Mouse (Mus musculus): ENCODE measurements around the gene Cdk12. TPM values are rescaled to one million over a fixed set of nuclear protein-coding genes. Genes with fewer than 3 reads are reported as not detected.

The Cdk12 gene
- polyA plus RNA-seq, 1 experiment from 2014 or later = 6.1 TPM

- Histone ChIP-seq H3K4me3 (no peak overlapping the region), H3K36me3 (no peaks in the 10 kb centered on the region), H3K4me2 (no peak overlapping the region), H3K9ac (no peak overlapping the region), H3K9me3 (replicated peaks) (no peaks in the 10 kb centered on the region), H3K27me3 (peaks cover 39% of the 10 kb centered on the region), H3K27ac (no peak overlapping the region), H3K4me1 (replicated peaks) (peaks cover 25% of the 10 kb centered on the region)
- no peak for ATAC-seq (replicated peaks; ENCODE audit: insufficient number of reproducible peaks, insufficient read depth, low FRiP score, low read depth)
- 45% methylated on average over 2 of the region's 2 CpGs for WGBS
These were observed 90.2 kb downstream of the Cdk12 start for GRCm38 (mm10) chr11:98293070-98293469.

- Histone ChIP-seq H3K27me3 (peaks cover 33% of the 10 kb centered on the region), H3K27ac (no peak overlapping the region)
- 1% methylated on average over 58 of the region's 58 CpGs for WGBS
These were observed 91.5 kb downstream of the Cdk12 start for GRCm38 (mm10) chr11:98294188-98295012.

GRCm38 (mm10) chr11:98295013-98295585 is 92.2 kb downstream of the Cdk12 start:
- ATAC-seq (replicated peaks; ENCODE audit: insufficient number of reproducible peaks, insufficient read depth, low FRiP score, low read depth) = no peak
- Histone ChIP-seq H3K9ac (peak overlapping the region; percentile 74), H3K4me2 (peak overlapping the region; percentile 99), H3K27ac (no peak overlapping the region), H3K9me3 (replicated peaks) (no peaks in the 10 kb centered on the region), H3K27me3 (peaks cover 28% of the 10 kb centered on the region), H3K4me1 (replicated peaks) (peaks cover 34% of the 10 kb centered on the region), H3K36me3 (no peaks in the 10 kb centered on the region), H3K4me3 (peak overlapping the region; percentile 78)
- WGBS = 10% methylated on average over 9 of the region's 9 CpGs

More at GRCm38 (mm10) chr11:98294188-98295012, 91.5 kb downstream of the Cdk12 start:
- Histone ChIP-seq H3K9ac (peak overlapping the region; percentile 74), H3K4me3 (peak overlapping the region; percentile 78), H3K4me2 (peak overlapping the region; percentile 99), H3K4me1 (replicated peaks) (peaks cover 34% of the 10 kb centered on the region), H3K36me3 (no peaks in the 10 kb centered on the region), H3K9me3 (replicated peaks) (no peaks in the 10 kb centered on the region)
- ATAC-seq (replicated peaks; ENCODE audit: insufficient number of reproducible peaks, insufficient read depth, low FRiP score, low read depth) = peak; percentile 61; the same call in 1 of the 2 replicates

GRCm38 (mm10) chr11:98296277-98296676 is 93.4 kb downstream of the Cdk12 start:
- ATAC-seq (replicated peaks; ENCODE audit: insufficient number of reproducible peaks, insufficient read depth, low FRiP score, low read depth) = no peak
- H3K27ac ChIP-seq = no peak overlapping the region
- 10% methylated on average over 5 of the region's 5 CpGs for WGBS
- H3K9me3 ChIP-seq (replicated peaks) = no peaks in the 10 kb centered on the region
- H3K4me1 ChIP-seq (replicated peaks) = peaks cover 34% of the 10 kb centered on the region
- no peaks in the 10 kb centered on the region for H3K36me3 ChIP-seq
- H3K9ac ChIP-seq = no peak overlapping the region
- H3K4me2 ChIP-seq = no peak overlapping the region
- H3K27me3 ChIP-seq = peaks cover 21% of the 10 kb centered on the region
- no peak overlapping the region for H3K4me3 ChIP-seq

DNA sequence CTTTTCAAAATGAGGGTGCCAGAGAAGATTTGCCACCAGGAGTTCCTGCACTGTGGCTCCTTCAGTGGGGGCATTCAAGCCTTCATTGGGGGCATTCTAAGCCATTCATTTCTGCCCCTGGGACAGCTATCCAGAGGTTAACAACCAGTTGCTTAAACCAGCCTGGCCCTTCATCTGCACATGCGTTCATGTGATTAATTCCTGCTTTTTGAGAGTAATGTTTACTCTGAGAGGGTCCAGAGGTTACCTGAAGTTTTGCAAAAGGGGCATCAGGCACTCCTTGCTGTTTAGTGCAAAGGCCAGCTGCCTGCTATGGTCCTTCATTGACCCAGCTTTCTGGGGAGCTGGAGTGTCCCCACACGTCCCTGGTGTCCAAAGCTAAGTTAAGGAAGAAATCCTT is 94.1 kb downstream of the Cdk12 start:
- ATAC-seq (replicated peaks; ENCODE audit: insufficient number of reproducible peaks, insufficient read depth, low FRiP score, low read depth) = no peak
- Histone ChIP-seq H3K27me3 (peaks cover 20% of the 10 kb centered on the region; the same call in 1 of the 2 replicates), H3K9ac (no peak overlapping the region), H3K4me2 (no peak overlapping the region), H3K4me1 (replicated peaks) (peaks cover 34% of the 10 kb centered on the region), H3K27ac (no peak overlapping the region), H3K36me3 (no peaks in the 10 kb centered on the region), H3K9me3 (replicated peaks) (no peaks in the 10 kb centered on the region), H3K4me3 (no peak overlapping the region)
- 74% methylated on average over 2 of the region's 2 CpGs for WGBS

DNA sequence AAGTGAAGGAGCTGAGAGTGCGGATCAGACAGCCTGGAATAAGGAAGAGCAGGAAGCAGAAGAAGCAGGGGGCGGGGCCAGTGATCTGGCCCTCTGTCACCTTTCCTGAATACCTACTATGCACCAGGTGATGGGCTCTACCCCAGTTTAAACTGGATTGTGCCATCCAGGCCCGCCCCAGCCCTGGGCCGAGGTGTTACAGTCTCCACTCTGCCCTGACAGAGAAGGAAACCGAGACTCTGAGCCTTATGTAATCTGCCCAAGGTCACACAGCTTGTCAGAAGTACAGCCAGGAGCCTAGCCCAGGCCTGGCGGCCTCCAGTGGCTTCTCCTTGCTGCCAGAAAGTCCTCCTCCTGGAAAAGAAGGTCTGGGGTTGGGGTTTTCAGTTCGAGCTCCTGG is 94.9 kb downstream of the Cdk12 start:
- no peaks in the 10 kb centered on the region for H3K9me3 ChIP-seq (replicated peaks)

GRCm38 (mm10) chr11:98298484-98299205 is 95.8 kb downstream of the Cdk12 start:
- WGBS = 27% methylated on average over 10 of the region's 10 CpGs
- Histone ChIP-seq H3K27ac (no peak overlapping the region), H3K4me1 (replicated peaks) (peaks cover 34% of the 10 kb centered on the region), H3K9ac (no peak overlapping the region), H3K9me3 (replicated peaks) (no peaks in the 10 kb centered on the region), H3K4me3 (no peak overlapping the region), H3K27me3 (peaks cover 19% of the 10 kb centered on the region; the same call in 1 of the 2 replicates), H3K36me3 (no peaks in the 10 kb centered on the region), H3K4me2 (no peak overlapping the region)
- peak; percentile 32; the same call in 1 of the 2 replicates for ATAC-seq (replicated peaks; ENCODE audit: insufficient number of reproducible peaks, insufficient read depth, low FRiP score, low read depth)

More for the DNA sequence above, 94.9 kb downstream of the Cdk12 start:
- H3K4me3 ChIP-seq = no peak overlapping the region
- H3K27ac ChIP-seq = no peak overlapping the region
- no peak overlapping the region for H3K9ac ChIP-seq
- no peak overlapping the region for H3K4me2 ChIP-seq
- 29% methylated on average over 7 of the region's 7 CpGs for WGBS
- H3K36me3 ChIP-seq = no peaks in the 10 kb centered on the region
- H3K4me1 ChIP-seq (replicated peaks) = peaks cover 34% of the 10 kb centered on the region
- ATAC-seq (replicated peaks; ENCODE audit: insufficient number of reproducible peaks, insufficient read depth, low FRiP score, low read depth) = no peak
- H3K27me3 ChIP-seq = peaks cover 19% of the 10 kb centered on the region; the same call in 1 of the 2 replicates

DNA sequence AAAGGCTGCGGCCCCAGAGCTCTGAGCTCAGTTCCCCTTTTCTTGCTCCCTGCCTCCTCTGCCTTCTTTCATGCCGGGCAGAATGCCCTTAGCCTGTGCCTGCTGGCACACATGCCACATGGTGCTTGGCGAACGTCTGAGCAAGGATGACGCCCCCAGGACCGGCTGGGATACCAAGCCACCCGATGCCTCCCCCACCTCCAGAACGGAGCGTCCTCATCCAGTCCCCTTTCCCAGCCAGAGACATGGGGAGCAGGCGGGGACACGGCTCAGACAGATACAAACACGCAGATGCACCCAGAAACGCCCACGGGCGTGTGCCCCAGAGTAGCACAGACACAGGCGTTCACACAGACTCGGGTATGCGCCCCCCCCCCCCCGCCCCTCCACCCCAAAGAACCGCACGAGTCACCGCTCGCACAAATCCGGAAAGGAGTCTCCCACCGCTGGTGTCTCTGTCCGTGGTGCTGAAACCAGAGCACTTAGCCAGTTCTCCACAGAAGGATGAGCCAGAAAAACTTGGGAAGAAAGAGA is 111.0 kb downstream of the Cdk12 start:
- Histone ChIP-seq H3K27ac (no peak overlapping the region), H3K36me3 (no peaks in the 10 kb centered on the region), H3K9me3 (replicated peaks) (no peaks in the 10 kb centered on the region), H3K4me2 (0 out of 2 replicates have a peak overlapping the region, but pooled peaks have one; percentile 10), H3K4me3 (0 out of 2 replicates have a peak overlapping the region, but pooled peaks have one; percentile 12), H3K27me3 (peaks cover 89% of the 10 kb centered on the region), H3K4me1 (replicated peaks) (no peaks in the 10 kb centered on the region), H3K9ac (no peak overlapping the region)
- WGBS = 3% methylated on average over 23 of the region's 26 CpGs
- ATAC-seq (replicated peaks; ENCODE audit: insufficient number of reproducible peaks, insufficient read depth, low FRiP score, low read depth) = no peak

DNA sequence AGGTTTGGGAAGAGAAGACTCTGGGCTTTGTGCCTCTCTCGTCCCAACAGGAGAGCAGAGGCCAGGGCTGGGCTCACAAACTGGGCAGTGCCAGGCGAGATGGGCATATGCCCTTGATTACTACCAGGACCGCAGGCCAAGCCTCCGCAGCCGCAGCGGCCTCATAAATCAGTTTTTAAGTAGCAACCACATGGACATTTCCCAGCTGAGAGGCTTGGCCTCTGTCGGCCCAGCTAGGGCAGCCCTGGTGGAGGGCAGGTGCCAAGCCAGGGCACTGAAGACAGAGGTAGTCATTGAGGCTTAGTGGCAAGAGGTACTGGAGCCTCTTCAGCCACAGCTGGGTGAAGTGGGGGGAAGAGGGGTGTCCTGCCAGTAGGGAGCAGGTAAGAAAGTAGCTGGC is 114.6 kb downstream of the Cdk12 start:
- H3K36me3 ChIP-seq = no peaks in the 10 kb centered on the region
- no peaks in the 10 kb centered on the region for H3K4me1 ChIP-seq (replicated peaks)
- ATAC-seq (replicated peaks; ENCODE audit: insufficient number of reproducible peaks, insufficient read depth, low FRiP score, low read depth) = no peak
- H3K4me2 ChIP-seq = no peak overlapping the region
- H3K9me3 ChIP-seq (replicated peaks) = no peaks in the 10 kb centered on the region
- no peak overlapping the region for H3K4me3 ChIP-seq
- H3K9ac ChIP-seq = no peak overlapping the region
- WGBS = 4% methylated on average over 7 of the region's 7 CpGs
- H3K27me3 ChIP-seq = peaks cover 95% of the 10 kb centered on the region
- H3K27ac ChIP-seq = no peak overlapping the region

DNA sequence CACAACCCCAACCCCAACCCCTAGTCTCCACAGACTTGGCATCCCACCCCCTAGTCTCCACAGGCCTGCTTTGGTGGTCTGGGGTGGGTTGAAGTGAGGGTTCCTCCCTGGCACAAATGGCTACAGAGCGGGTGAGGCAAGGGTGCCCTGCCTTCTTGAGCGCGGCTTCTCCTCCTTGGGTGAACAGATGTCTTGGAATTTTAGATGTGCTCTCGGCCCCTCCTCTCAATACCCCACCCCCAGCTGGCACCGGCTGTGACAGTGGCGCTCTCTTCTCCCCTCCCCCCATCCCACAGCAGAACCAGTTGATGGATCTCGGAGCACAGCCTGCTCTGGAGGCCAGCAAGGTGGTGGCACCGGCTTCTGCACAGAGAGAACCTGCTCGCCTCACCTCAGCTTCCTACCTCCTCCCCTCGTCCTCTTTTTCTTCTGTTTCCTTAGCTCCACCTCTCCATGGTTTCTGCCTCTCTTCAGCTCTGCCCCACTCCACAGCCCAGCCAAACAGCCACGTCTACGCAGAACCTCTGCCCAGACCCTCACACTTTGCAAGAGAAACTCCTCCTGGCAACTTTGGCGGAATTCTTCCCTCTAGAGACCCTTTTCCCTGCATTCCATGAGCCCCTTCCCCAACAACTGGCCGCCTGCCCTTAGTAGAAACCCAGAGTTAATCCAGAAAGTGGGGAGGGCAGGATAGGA is 115.7 kb downstream of the Cdk12 start:
- H3K9me3 ChIP-seq (replicated peaks) = no peaks in the 10 kb centered on the region
- H3K4me1 ChIP-seq (replicated peaks) = no peaks in the 10 kb centered on the region
- H3K9ac ChIP-seq = no peak overlapping the region
- no peak overlapping the region for H3K4me2 ChIP-seq
- H3K4me3 ChIP-seq = no peak overlapping the region
- 2% methylated on average over 13 of the region's 14 CpGs for WGBS
- H3K36me3 ChIP-seq = no peaks in the 10 kb centered on the region
- no peak for ATAC-seq (replicated peaks; ENCODE audit: insufficient number of reproducible peaks, insufficient read depth, low FRiP score, low read depth)
- H3K27ac ChIP-seq = no peak overlapping the region
- peaks cover 97% of the 10 kb centered on the region for H3K27me3 ChIP-seq

All from heart, embryonic 15.5 days (tissue).